Mouse (Mus musculus): ENCODE data around the gene Scrn3.

The Scrn3 gene

GRCm38 (mm10) chr2:73275261-73276040, 37.0 kb upstream of the Scrn3 start:
- no peak for DNase-seq

DNA sequence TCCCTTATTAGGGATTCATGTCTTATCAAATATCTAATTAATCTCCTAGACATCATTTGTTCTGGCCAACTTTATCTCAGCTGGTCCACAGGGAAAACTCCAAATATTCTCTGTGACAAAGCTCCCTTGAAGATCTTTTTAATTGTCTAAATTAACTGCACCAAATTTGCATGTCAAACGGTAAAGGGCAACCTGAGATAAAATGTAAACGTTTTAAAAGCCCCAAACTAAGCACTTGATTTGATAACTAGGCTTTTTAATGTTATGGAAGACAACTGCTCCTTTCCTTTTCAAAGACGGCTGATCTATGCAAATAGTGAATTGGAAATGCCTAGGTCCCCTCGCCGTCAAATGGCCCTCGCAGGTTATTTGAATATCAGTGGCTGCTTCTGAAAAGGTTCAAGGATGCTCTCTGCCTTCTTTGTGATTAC, 36.2 kb upstream of the Scrn3 start:
- no peak for DNase-seq

DNA sequence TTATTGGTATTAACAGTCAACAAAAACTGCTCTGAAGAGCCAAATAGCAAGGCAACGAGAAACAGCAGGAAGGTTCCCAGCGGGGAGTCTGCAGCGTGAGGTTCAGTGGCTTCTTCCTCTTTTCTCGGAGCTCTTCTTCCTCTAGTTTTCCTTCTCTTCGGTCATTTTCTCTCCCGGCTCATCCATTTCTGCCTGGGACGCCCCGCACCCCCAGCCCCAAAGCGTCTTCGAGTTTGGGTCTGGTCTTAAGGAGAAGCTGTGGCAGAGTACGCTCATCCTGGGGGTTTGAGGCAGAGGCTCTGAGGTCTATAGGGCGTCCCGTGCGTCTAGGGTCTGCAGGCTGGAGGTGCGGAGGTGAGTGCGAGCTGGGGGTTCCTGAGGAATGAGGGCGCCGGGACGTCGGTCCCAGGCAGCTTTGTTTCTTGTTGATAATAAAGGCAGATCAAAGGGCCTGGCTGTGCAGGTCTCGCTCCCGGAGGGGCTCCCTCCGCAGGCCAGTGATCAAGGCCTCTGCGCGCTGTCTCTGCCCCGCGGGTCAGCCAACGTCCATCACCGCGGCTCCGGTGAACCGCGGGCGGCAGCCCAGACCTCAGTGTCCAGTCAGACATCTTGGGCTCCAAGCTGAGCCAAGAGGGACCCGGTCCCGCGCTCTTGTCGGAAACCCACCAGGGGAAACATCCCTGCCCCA, 35.2 kb upstream of the Scrn3 start:
- no peak for DNase-seq

DNA sequence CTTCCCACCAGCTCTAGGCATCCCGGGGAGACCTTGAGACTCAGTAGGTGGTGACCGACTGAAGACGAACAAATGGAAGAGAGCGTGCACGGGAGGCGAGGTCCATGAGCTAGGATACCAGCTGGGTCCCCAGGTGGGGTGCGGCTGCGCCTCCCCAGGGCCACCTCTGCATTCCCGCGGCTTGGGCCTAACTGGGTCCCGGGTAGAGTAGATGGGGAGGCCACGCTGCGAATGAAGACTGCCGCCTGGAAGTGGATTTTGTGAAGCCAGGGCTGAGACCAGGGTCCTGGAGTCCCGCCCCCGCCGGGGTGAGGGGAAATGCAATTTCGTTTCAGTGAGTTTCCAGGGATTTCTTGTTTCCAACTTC, 34.7 kb upstream of the Scrn3 start:
- no peak for DNase-seq

DNA sequence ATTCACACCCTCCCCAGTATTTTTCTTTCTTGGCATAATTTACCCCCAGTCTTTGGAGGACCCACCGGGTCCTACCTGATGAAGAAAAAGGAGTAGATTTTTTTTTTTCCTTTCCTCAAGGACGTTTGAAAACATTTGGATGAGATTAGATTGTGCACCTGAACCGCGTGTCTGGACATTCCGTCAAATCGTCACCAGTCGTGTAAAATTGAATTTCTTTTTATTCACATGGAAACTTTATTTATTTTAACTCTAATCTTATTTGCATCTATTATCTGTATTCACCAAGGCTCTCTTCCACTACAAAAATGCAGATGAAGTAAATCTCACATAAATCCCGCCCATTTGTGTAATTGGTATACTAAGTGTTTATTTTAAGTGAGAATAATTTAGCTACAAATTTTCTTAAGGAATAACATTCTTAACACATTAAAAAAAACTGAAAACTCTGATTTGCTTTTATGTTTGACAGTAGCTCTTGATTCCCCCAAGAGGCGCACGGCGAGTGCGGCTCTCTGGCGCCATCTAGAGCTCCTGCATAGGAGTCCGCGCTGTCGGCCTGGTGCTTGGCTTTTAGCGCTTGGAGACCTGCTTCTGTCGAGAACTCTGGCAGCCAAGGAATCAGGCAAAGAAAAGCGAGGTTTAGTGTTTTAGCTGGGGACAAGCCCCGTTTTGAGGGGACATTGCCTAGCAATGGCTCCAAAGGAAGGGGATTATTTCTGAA, 34.1 kb upstream of the Scrn3 start:
- peak; percentile 94 for DNase-seq

- no peak for DNase-seq
Observed at GRCm38 (mm10) chr2:73278869-73279268, 33.5 kb upstream of the Scrn3 start.

DNA sequence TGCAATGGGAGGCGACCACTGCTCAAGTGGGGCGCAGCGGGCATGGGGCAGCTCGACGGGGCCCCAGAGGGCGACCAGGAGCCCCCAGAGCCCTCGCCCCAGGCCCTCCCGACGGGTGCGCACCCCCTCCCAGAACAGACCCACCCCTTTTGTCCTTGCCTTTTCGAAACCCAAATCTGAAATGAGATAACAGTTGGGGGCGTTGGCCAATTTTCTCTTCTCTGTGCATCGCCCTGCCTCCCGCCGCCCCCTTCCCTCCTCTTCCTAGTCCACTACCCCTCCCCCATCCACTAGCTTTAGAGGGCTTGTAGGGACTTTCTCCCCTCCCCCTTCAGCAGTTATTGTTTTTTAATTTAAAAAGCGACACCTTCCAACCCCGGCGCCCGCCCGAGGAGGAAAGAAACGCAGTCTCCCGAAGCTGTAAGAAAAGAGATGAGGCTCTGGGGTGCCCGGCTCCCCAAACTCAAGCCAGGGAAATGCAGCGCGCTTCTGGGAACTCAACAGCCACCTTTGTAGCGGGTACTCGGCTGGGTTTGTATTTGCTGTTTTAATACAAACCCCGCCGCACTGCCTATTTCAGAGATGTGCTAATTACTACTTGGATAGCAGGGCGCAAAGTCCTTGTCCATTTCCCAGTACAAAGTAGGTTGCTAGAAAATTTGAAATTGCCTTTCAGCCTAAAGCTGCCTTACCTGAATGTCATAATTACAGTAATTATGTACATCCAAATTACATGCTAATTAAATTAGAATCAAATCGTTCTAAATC, 32.9 kb upstream of the Scrn3 start:
- DNase-seq = no peak

GRCm38 (mm10) chr2:73280356-73281047, 31.9 kb upstream of the Scrn3 start:
- no peak for DNase-seq

DNA sequence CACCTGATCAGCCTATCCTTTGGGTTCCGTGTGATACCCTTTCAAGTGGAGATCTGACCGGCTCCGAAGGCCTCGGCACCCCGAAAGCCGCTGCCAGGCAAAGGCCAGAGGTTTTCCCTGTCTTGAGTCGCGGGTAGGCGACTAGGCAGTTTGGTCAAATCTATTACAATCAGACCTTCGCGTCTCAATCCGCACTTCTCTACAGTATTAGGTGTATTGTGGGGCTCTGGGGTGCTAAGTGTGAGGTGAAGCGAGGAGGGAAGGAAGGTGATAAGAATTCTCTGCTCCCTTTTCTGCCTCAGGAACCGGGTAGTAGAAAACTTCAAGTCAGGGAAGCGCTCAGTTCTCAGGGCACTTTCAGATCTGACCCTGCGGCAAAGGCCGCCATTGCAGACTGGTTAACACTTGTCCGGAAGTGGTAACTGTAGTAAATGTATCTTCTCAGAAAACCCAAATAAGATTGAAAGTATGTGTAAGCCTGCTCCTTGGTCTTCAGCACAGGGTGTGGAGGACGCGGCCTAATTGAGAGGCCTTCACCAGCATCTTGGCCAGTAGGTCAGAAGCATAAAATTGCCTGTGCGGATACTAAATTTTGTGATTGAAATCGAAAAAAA, 31.2 kb upstream of the Scrn3 start:
- no peak for DNase-seq

DNA sequence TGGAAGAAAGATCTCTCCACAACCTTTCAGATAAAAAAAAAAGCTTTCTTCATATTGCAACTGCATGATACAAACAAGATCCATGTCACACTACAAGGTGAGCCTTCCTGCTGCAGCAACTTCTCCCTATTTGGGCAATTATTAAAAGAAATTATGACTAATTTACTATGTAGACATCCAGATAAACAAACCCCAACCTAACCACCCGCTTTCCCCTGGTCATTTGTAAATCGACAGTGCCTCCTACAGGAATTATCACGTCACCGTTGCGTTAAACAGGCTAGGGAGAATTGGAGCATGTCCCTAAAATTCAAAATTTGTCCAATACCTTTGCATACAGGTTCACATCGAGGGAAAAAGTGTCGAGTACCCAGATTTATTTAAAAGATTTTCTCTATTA, 30.7 kb upstream of the Scrn3 start:
- no peak for DNase-seq

- DNase-seq = no peak
Observed at GRCm38 (mm10) chr2:73285630-73286029, 26.8 kb upstream of the Scrn3 start.

- no peak for DNase-seq
Observed at GRCm38 (mm10) chr2:73291130-73291529, 21.3 kb upstream of the Scrn3 start.

GRCm38 (mm10) chr2:73295023-73295422, 17.4 kb upstream of the Scrn3 start:
- DNase-seq = no peak

DNA sequence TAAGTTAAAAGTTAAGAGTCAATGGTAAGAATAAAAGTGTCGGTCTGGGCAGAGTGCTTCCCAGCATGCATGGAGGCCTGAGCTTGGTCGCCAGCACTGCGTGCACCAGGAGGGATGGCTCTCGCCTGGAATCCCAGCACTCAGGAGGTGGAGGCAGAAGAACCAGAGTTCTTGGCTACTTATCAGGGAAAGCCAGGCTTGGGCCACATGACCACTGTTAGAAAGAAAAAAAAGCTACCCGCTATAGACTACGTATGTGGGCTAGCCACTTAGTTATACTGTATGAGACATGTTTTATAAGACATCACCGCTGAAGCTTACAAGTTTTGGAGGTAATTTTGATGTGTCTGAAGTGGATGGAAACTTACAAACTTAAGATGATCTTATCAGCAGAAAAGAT, 14.2 kb upstream of the Scrn3 start:
- no peak for DNase-seq

- no peak for DNase-seq
Observed at GRCm38 (mm10) chr2:73298841-73299240, 13.6 kb upstream of the Scrn3 start.

- no peak for DNase-seq
Observed at GRCm38 (mm10) chr2:73301979-73302378, 10.4 kb upstream of the Scrn3 start.

DNA sequence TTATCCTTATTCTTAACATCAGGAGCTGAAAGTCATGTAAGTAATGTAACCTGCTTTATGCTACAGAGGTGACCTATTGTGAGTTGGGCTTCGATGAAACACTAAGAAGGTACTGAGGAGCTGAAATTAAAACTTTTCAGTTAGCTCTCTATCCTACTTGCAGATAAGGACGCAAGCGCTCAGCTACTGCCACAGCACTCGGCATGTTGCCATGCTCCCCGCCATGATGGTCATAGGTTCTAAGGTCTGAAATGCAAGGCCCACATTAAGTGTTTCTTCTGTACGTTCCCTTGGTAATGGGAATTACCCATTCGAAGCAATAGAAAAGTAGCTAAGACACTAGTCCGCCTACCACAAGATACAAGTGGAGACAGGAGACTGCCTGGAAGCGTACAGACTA, 9.7 kb upstream of the Scrn3 start:
- no peak for DNase-seq

- DNase-seq = no peak
Observed at GRCm38 (mm10) chr2:73304506-73304905, 7.9 kb upstream of the Scrn3 start.

DNA sequence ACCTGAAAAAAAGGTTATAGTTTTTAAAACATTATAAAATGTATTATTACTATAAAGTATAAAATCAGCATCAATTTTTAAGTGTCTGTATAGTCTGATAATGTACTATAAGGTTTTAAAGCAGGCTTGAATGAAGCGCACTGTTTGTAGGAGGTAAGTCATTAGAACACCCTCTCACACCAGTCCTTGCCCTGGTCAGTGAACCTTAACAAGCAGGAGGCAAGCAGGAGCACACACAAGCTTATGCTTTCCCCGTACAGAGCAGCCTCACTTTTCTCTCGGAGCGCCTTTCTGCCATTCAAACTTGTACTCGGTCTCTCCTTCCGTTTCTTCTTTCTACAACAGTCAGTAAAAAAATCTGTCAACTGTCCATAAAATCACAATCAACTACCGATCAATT, 6.4 kb upstream of the Scrn3 start:
- DNase-seq = no peak

DNA sequence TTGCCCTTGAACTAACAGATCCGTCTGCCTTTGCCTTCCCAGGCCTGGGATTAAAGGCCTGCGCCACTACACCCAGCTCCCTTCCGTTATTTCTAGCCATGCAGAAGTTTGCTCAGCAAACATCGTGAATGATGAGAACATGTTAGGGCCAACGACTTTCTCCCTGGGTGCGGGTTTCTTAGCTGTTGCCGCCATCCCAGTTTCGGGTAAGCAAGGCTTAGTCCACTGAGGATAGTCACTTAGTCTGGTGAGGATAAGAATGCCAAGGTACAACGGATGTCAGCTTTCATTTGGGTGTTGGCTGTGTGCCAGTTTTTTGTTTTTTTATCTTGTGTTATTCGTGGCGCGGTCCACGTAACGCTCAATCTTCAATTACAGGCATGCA, 708 bp downstream of the Scrn3 start:
- peak; percentile 43 for DNase-seq

GRCm38 (mm10) chr2:73314311-73314710, 1.9 kb downstream of the Scrn3 start:
- no peak for DNase-seq

- no peak for DNase-seq
Observed at GRCm38 (mm10) chr2:73317426-73317825, 5.0 kb downstream of the Scrn3 start.
